Mouse (Mus musculus): ENCODE results near the gene Gm15319.
"Not testable (repeated sequence)": the region's sequence is repeated elsewhere in the genome, so short reads cannot be mapped to it uniquely, and the experiment has no call there.

Gene Gm15319

DNA sequence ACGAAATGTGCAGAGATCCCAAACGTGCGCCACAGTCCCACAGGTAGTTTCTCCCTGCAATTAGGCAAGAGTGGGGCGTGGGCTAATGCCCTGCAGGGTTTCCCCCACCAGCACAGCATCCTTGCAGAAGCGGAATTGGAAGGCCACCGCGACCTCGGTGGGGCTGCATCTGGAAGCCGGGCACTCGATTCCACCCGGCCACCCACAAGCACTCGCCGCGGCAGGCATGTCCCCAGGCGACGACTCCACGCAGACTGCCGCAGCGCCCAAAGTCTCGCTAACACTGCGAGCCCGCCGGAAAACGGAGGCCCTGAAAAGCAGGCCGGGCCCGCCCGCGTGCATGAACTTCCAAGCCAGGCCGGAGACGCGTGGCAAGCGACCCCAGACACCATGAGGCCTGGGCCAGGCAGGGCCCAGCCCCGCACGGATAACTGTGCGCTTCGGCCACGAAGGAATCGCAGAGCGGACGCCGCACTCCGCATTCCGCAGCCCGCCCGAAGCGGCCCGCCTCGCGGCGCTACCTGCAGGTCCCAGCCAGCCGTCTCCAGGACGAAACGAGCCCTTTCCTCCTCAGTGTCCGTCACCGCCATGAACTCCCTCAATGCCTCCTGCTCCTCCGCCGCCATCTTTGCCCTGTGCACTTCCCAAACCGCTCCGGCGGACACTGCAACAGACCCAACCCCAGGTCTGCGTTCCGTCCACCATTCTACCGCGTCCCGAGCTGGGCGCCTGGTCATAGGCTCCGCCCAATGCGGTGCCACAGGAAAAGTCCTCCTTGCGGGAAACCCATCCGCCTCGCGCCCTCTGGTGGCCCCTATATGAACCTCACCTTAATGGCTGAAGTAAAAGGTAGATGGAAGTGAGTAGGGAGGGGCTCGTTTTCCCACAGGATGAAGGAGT lies 66.0 kb downstream of the Gm15319 start:
- DNase-seq: peak; percentile 63

DNA sequence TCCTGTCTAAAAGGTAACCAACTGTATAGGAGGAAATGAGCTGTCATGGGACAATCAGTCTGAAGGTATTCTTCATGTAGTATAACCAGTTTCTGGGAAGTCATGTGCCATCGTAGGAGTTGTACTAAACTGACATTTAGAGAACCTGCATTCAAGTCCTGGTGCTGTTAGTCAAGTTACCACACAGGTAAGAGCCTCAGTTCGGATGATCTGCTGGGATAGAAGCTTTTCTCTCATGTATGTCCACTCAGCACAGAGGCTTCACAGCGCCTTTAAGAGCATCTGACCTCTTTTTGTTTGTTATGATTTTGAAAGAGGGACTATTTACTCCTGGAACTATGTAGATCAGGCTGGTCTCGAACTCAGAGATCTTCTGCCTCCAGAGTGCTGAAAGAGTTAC lies 67.1 kb downstream of the Gm15319 start:
- DNase-seq: not testable (repeated sequence)

DNA sequence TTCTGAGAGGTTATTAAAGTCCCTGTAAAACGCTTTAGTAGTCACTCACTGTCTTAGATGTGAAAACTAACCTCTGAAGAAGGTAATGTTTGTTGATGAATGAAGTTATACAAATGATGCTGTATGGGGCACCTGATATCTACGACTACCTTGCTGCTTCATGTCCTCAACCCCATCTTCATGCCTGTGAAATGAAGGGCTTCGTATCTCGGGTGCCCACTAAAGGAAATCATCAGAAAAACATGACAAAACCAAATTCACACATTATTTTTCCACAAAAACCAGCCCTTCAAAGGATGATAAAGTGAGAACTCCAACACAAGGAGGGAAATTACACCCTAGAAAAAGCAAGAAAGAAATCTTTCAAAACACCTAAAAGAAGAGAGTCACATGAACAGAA lies 68.2 kb downstream of the Gm15319 start:
- DNase-seq: not testable (repeated sequence)

DNA sequence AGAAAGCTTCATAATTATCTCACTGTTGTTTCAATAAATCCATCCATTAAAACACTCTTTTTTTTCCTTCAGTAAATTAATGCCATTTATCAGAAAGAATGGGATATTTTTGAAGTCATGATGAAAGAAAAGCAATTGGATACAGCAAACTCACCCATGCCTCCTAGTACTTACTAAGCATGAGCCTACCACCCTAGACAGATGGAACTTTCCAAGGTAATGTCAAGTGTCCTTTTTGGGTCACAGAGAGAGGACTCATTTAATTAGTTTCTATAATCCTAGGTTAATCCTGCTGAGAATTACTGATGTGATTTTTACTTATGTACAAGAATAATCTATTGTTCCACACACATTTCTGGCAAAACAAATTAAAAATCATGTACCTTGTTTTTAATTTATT lies 69.0 kb downstream of the Gm15319 start:
- DNase-seq: not testable (repeated sequence)

GRCm38 (mm10) chr8:20290015-20290414 lies 73.0 kb downstream of the Gm15319 start:
- DNase-seq: not testable (repeated sequence)

DNA sequence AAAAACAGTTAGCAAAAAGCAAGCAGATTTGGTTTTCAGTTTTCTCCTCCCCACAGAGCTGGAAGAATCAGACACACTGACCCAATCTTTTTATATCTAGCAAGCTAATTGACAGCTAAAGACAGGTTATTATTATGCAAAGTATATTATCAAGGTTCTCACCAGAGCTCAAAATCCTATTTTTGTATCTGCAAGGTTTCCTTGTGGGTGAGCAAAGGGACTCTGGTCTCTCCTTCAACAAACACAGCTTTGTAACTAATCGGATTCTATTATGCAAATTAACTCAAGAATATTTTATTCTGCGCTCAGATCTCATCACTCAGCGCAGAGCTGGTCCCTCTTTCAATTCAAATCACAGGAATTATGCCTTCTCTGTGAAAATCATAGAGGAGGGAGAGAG lies 74.1 kb downstream of the Gm15319 start:
- DNase-seq: not testable (repeated sequence)

DNA sequence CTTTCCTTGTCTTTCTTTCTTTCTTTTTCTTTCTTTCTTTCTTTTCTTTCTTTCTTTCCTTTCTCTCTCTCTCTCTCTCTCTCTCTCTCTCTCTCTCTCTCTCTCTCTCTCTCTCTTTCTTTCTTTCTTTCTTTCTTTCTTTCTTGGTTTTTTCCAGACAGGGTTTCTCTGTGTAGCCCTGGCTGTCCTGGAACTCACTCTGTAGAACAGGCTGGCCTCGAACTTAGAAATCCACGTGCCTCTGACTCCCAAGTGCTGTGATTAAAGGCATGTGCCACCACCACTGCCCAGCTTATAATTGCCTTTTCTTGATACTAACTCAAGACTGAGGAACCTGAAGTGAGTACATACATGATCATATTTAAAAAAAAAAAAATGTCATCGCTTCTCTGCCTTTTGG lies 75.3 kb downstream of the Gm15319 start:
- DNase-seq: not testable (repeated sequence)

All from right cerebral cortex, postnatal 4 days (tissue).